Mouse (Mus musculus) heart, postnatal 0 days (tissue): Measurements from ENCODE around the gene Rgs11. TPM values are rescaled to one million over a fixed set of nuclear protein-coding genes. Genes with fewer than 3 reads are reported as not detected.

Source experiments
- ATAC-seq: fragments of 200-750 bp; cut with Nextera tagmentation; 2 replicates; pipeline ENCODE4 v1.8.0; 2017; ENCODE audit warnings: low read depth, moderate number of reproducible peaks, moderate library complexity; ENCODE audit not compliant: insufficient read depth
- DNase-seq: peaks from one replicate; pipeline ENCODE4 v3.0.0-alpha.2; 2016; ENCODE audit warnings: low spot score
- H3K27ac ChIP-seq: fragments of 300-500 bp; sonication (generic); 2 replicates; pipeline ENCODE4 v1.5.1; 2014; ENCODE audit warnings: low read depth, mild to moderate bottlenecking
- H3K27me3 ChIP-seq: fragments of 300-500 bp; sonication (generic); 2 replicates; pipeline ENCODE4 v1.6.1; 2014; ENCODE audit warnings: low read length, mixed read lengths; ENCODE audit not compliant: control insufficient read depth, insufficient read depth
- H3K36me3 ChIP-seq: fragments of 300-500 bp; sonication (generic); replicated peaks from 2 replicates; pipeline ENCODE4 v1.6.1; 2014; ENCODE audit warnings: low read length, mixed read lengths; ENCODE audit not compliant: control insufficient read depth, insufficient read depth
- H3K4me1 ChIP-seq: fragments of 300-500 bp; sonication (generic); 2 replicates; pipeline ENCODE4 v1.6.1; 2014; ENCODE audit warnings: antibody characterized with exemption; ENCODE audit not compliant: control insufficient read depth, insufficient read depth
- H3K4me2 ChIP-seq: fragments of 300-500 bp; sonication (generic); 2 replicates; pipeline ENCODE4 v1.6.1; 2014; ENCODE audit warnings: low read depth, mild to moderate bottlenecking, low read length, moderate library complexity
- H3K4me3 ChIP-seq: fragments of 300-500 bp; sonication (generic); 2 replicates; pipeline ENCODE4 v1.5.1; 2014; ENCODE audit warnings: low read depth, low read length
- H3K9ac ChIP-seq: fragments of 300-500 bp; sonication (generic); replicated peaks from 2 replicates; pipeline ENCODE4 v1.6.1; 2014; ENCODE audit warnings: low read depth, low read length, mixed read lengths
- H3K9me3 ChIP-seq: fragments of 300-500 bp; sonication (generic); replicated peaks from 2 replicates; pipeline ENCODE4 v1.6.1; 2016; ENCODE audit warnings: low read length; ENCODE audit not compliant: control insufficient read depth
- CTCF ChIP-seq: IDR thresholded peaks from 2 replicates; pipeline ENCODE4 v1.5.1; 2016; ENCODE audit warnings: antibody characterized with exemption, control low read depth, low read depth
- EP300 ChIP-seq: IDR thresholded peaks from 2 replicates; pipeline ENCODE4 v1.6.1; 2016; ENCODE audit warnings: antibody characterized with exemption, low read depth
- WGBS: fragments of 180-500 bp; shearing (Covaris S2); extraction: QIAGEN DNeasy Blood & Tissue Kit; methylation state at CpG from one replicate; pipeline ENCODE4 v1.1.7; 2014; 5-methylcytosine and 5-hydroxymethylcytosine counted together
- polyA plus RNA-seq: library from polyadenylated mRNA; unstranded; fragments of >200 nt; fragmentation: Nextera tagmentation; extraction: Ambion mirVana; gene quantifications from 2 replicates; pipeline ENCODE4 v1.2.1, GENCODE M21; 2015
- total RNA-seq: library from RNA; depleted of rRNA; stranded (reverse); fragments of >200 nt; gene quantifications from 2 replicates; pipeline ENCODE4 v1.2.3, GENCODE M21; 2014; ENCODE audit warnings: low replicate concordance

The Rgs11 gene
- total and polyA plus RNA-seq, 2 experiments from 2014 or later: 1.5 to 6.4 TPM

- H3K27ac ChIP-seq: no peak overlapping the region
- no peaks in the 10 kb centered on the region; the same call in 1 of the 2 replicates for H3K36me3 ChIP-seq
- no peaks in the 10 kb centered on the region for H3K27me3 ChIP-seq
- no peak overlapping the region for H3K4me3 ChIP-seq
- no peak overlapping the region for H3K9ac ChIP-seq
- no peaks in the 10 kb centered on the region for H3K9me3 ChIP-seq
- DNase-seq: no peak
- WGBS: 84% methylated on average over 5 of the region's 5 CpGs
- no peak for ATAC-seq
- no peak for TF ChIP-seq EP300
- H3K4me2 ChIP-seq: no peak overlapping the region
- H3K4me1 ChIP-seq: no peaks in the 10 kb centered on the region
These were observed 28.4 kb downstream of the Rgs11 start for GRCm38 (mm10) chr17:26231156-26231555.

GRCm38 (mm10) chr17:26232863-26233262 is 30.1 kb downstream of the Rgs11 start:
- no peak for ATAC-seq
- peak; percentile 21; the same call in 1 of the 2 replicates for TF ChIP-seq CTCF
- TF ChIP-seq EP300: no peak
- DNase-seq: no peak
- Histone ChIP-seq H3K9me3 (no peaks in the 10 kb centered on the region), H3K4me1 (no peaks in the 10 kb centered on the region), H3K9ac (no peak overlapping the region), H3K4me2 (no peak overlapping the region), H3K36me3 (no peaks in the 10 kb centered on the region; the same call in 1 of the 2 replicates), H3K4me3 (no peak overlapping the region), H3K27ac (no peak overlapping the region), H3K27me3 (no peaks in the 10 kb centered on the region)
- WGBS: 75% methylated on average over 8 of the region's 8 CpGs

- H3K4me1 ChIP-seq: no peaks in the 10 kb centered on the region
- H3K27ac ChIP-seq: no peak overlapping the region
- H3K4me3 ChIP-seq: no peak overlapping the region
- DNase-seq: no peak
- H3K27me3 ChIP-seq: no peaks in the 10 kb centered on the region
- no peaks in the 10 kb centered on the region; the same call in 1 of the 2 replicates for H3K36me3 ChIP-seq
- 87% methylated on average over 8 of the region's 8 CpGs for WGBS
- ATAC-seq: no peak
- no peak for TF ChIP-seq CTCF
- no peak for TF ChIP-seq EP300
- no peak overlapping the region for H3K9ac ChIP-seq
- H3K4me2 ChIP-seq: no peak overlapping the region
- no peaks in the 10 kb centered on the region for H3K9me3 ChIP-seq
These were observed 31.6 kb downstream of the Rgs11 start for GRCm38 (mm10) chr17:26234386-26234785.

- no peak for TF ChIP-seq EP300
- TF ChIP-seq CTCF: no peak
- no peaks in the 10 kb centered on the region for H3K9me3 ChIP-seq
- H3K36me3 ChIP-seq: no peaks in the 10 kb centered on the region; the same call in 1 of the 2 replicates
- H3K4me1 ChIP-seq: no peaks in the 10 kb centered on the region
- H3K4me3 ChIP-seq: no peak overlapping the region
- H3K4me2 ChIP-seq: no peak overlapping the region
- 56% methylated on average over 13 of the region's 13 CpGs for WGBS
- no peak overlapping the region for H3K9ac ChIP-seq
- H3K27ac ChIP-seq: peak overlapping the region; percentile 34; the same call in 1 of the 2 replicates
- DNase-seq: no peak
- no peak for ATAC-seq
- no peaks in the 10 kb centered on the region for H3K27me3 ChIP-seq
These were observed 32.5 kb downstream of the Rgs11 start for GRCm38 (mm10) chr17:26235077-26235815.

GRCm38 (mm10) chr17:26237667-26238066 is 34.9 kb downstream of the Rgs11 start:
- H3K36me3 ChIP-seq: no peaks in the 10 kb centered on the region; the same call in 1 of the 2 replicates
- no peaks in the 10 kb centered on the region for H3K9me3 ChIP-seq
- TF ChIP-seq EP300: no peak
- no peak for TF ChIP-seq CTCF
- H3K4me1 ChIP-seq: peaks cover 6% of the 10 kb centered on the region
- no peak overlapping the region for H3K9ac ChIP-seq
- no peak overlapping the region for H3K4me3 ChIP-seq
- DNase-seq: no peak
- 85% methylated on average over 10 of the region's 10 CpGs for WGBS
- no peak overlapping the region for H3K4me2 ChIP-seq
- no peaks in the 10 kb centered on the region for H3K27me3 ChIP-seq
- ATAC-seq: no peak
- H3K27ac ChIP-seq: no peak overlapping the region

- WGBS: 58% methylated on average over 2 of the region's 2 CpGs
- Histone ChIP-seq H3K4me2 (no peak overlapping the region), H3K27ac (no peak overlapping the region), H3K27me3 (no peaks in the 10 kb centered on the region), H3K4me1 (peaks cover 13% of the 10 kb centered on the region), H3K9me3 (no peaks in the 10 kb centered on the region), H3K9ac (no peak overlapping the region), H3K36me3 (no peaks in the 10 kb centered on the region), H3K4me3 (no peak overlapping the region)
- DNase-seq (no peak), ATAC-seq (no peak)
- no peak for TF ChIP-seq CTCF
- no peak for TF ChIP-seq EP300
These were observed 36.8 kb downstream of the Rgs11 start for GRCm38 (mm10) chr17:26239551-26239950.
